Mouse (Mus musculus): ENCODE results near the gene Cd8b1.

DNA sequence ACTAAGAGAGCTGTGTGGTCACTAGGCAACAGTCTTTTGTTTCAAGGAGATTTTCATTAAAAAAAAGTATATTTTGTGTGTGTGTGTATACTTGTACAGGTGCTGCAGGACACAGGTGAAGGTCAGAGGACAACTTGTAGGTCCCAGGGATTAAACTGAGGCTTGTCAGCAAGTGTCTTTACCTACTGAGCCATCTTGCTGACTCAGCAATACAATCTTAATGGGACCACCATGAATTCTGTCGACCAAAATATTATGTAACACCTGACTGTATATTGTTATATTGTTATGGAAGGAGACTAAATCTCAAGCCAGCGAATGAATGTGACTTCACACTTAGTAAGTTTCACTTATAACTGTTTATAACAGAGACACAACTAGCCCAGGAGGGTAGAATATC is 24.5 kb upstream of the Cd8b1 start:
- TF ChIP-seq CTCF (IDR thresholded peaks at IDR 0.05; ENCODE audit: low read depth, low read length) (no peak), POLR2A (IDR thresholded peaks at IDR 0.05; ENCODE audit: extremely low read depth, insufficient read depth, low read length) (no peak)

Measured in liver, adult 2 months (tissue).